Mouse (Mus musculus) liver, embryonic 13.5 days (tissue): ENCODE measurements around the gene Khdc4. TPM values are rescaled to one million over a fixed set of nuclear protein-coding genes. Genes with fewer than 3 reads are reported as not detected.
"Not testable (repeated sequence)": the region's sequence is repeated elsewhere in the genome, so short reads cannot be mapped to it uniquely, and the experiment has no call there.

Experiments used
- ATAC-seq: fragments of 200-750 bp; cut with Nextera tagmentation; 2 replicates; pipeline ENCODE4 v1.8.0; 2017; ENCODE audit warnings: low read depth, mild to moderate bottlenecking, moderate number of reproducible peaks, moderate library complexity
- DNase-seq: peaks from one replicate; pipeline ENCODE4 v3.0.0; 2022
- H3K27ac ChIP-seq: fragments of 300-500 bp; sonication (generic); 2 replicates; pipeline ENCODE4 v1.5.1; 2015; ENCODE audit warnings: moderate library complexity, mild to moderate bottlenecking, inconsistent platforms
- H3K27me3 ChIP-seq: fragments of 300-500 bp; sonication (generic); 2 replicates; pipeline ENCODE4 v1.6.1; 2015; ENCODE audit warnings: mild to moderate bottlenecking, inconsistent platforms
- H3K36me3 ChIP-seq: fragments of 300-500 bp; sonication (generic); 2 replicates; pipeline ENCODE4 v1.6.1; 2015; ENCODE audit warnings: mild to moderate bottlenecking, inconsistent platforms
- H3K4me1 ChIP-seq: fragments of 300-500 bp; sonication (generic); replicated peaks from 2 replicates; pipeline ENCODE4 v1.6.1; 2015; ENCODE audit warnings: inconsistent platforms
- H3K4me2 ChIP-seq: fragments of 300-500 bp; sonication (generic); 2 replicates; pipeline ENCODE4 v1.6.1; 2015; ENCODE audit warnings: inconsistent platforms, mild to moderate bottlenecking, moderate library complexity
- H3K4me3 ChIP-seq: fragments of 300-500 bp; sonication (generic); replicated peaks from 2 replicates; pipeline ENCODE4 v1.5.1; 2015; ENCODE audit warnings: mild to moderate bottlenecking, inconsistent platforms
- H3K9ac ChIP-seq: fragments of 300-500 bp; sonication (generic); 2 replicates; pipeline ENCODE4 v1.6.1; 2015; ENCODE audit warnings: mild to moderate bottlenecking, inconsistent platforms
- H3K9me3 ChIP-seq: fragments of 300-500 bp; sonication (generic); replicated peaks from 2 replicates; pipeline ENCODE4 v1.6.1; 2016; ENCODE audit warnings: inconsistent platforms
- WGBS: fragments of 180-500 bp; shearing (Covaris S2); methylation state at CpG from one replicate; pipeline ENCODE4 v1.1.7; 2015; ENCODE audit not compliant: insufficient replicate concordance; 5-methylcytosine and 5-hydroxymethylcytosine counted together
- polyA plus RNA-seq: library from polyadenylated mRNA; unstranded; fragments of >200 nt; fragmentation: Nextera tagmentation; extraction: Ambion mirVana; gene quantifications from 2 replicates; pipeline ENCODE4 v1.2.1, GENCODE M21; 2015

The Khdc4 gene
- polyA plus RNA-seq, 1 experiment from 2014 or later: 23.8 TPM

DNA sequence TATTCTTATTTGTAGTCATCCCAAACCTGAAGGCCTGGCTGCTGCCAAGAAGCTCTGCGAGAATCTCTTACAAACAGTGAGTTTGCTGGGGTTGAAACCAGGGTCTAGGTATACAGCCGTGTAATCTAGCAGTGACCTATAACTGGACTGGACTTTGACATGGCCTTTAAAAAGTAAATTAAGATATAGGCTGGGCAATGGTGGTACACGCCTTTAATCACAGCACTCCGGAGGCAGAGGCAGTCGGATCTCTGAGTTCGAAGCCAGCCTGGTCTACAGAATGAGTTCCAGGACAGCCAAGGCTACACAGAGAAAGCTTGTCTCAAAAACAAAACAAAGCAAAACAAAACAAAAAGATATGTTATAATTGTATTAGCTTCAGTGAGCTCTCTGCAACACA, 13.2 kb downstream of the Khdc4 start:
- WGBS: 85% methylated on average over 6 of the region's 6 CpGs
- no peak overlapping the region for H3K9ac ChIP-seq
- peaks cover 95% of the 10 kb centered on the region for H3K36me3 ChIP-seq
- H3K4me3 ChIP-seq: no peak overlapping the region
- H3K27me3 ChIP-seq: no peaks in the 10 kb centered on the region
- no peak overlapping the region for H3K4me2 ChIP-seq
- H3K4me1 ChIP-seq: no peaks in the 10 kb centered on the region
- no peak for ATAC-seq
- DNase-seq: no peak
- H3K27ac ChIP-seq: no peak overlapping the region
- no peaks in the 10 kb centered on the region for H3K9me3 ChIP-seq

GRCm38 (mm10) chr3:88700247-88700646, 14.6 kb downstream of the Khdc4 start:
- DNase-seq: no peak
- peaks cover 94% of the 10 kb centered on the region for H3K36me3 ChIP-seq
- ATAC-seq: no peak
- H3K27ac ChIP-seq: no peak overlapping the region
- H3K27me3 ChIP-seq: no peaks in the 10 kb centered on the region
- no peak overlapping the region for H3K4me2 ChIP-seq
- H3K9ac ChIP-seq: no peak overlapping the region
- H3K4me1 ChIP-seq: no peaks in the 10 kb centered on the region
- H3K9me3 ChIP-seq: no peaks in the 10 kb centered on the region
- 88% methylated on average over 3 of the region's 3 CpGs for WGBS
- no peak overlapping the region for H3K4me3 ChIP-seq

DNA sequence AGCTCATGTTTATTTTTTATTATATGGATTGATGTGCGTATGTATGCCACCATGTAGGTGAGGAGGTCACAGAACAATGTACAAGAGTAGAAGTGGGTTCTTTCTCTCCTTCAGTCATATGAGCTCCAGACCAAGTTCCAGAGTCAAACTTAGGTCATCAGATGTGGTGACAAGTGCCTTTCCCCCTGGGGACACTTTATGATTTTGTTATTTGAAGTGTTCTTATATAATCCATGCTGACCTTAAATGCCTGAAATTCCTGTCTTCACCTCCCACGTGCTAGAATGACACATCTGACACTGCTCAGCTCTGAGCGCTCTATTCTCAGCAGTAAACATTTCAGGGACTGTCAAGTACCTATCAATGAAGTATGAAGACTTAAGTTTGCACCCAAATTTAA, 15.6 kb downstream of the Khdc4 start:
- Histone ChIP-seq H3K27ac (no peak overlapping the region), H3K36me3 (peaks cover 88% of the 10 kb centered on the region), H3K27me3 (no peaks in the 10 kb centered on the region), H3K9me3 (no peaks in the 10 kb centered on the region), H3K4me1 (no peaks in the 10 kb centered on the region), H3K4me2 (no peak overlapping the region), H3K9ac (no peak overlapping the region), H3K4me3 (no peak overlapping the region)
- DNase-seq: no peak
- 85% methylated on average over 3 of the region's 3 CpGs for WGBS
- no peak for ATAC-seq

- H3K9ac ChIP-seq: no peak overlapping the region
- DNase-seq (no peak), ATAC-seq (no peak)
- H3K36me3 ChIP-seq: peaks cover 56% of the 10 kb centered on the region
- peaks cover 14% of the 10 kb centered on the region for H3K4me1 ChIP-seq
- no peak overlapping the region for H3K4me2 ChIP-seq
- no peak overlapping the region for H3K27ac ChIP-seq
- WGBS: 89% methylated on average over 4 of the region's 4 CpGs
- H3K27me3 ChIP-seq: no peaks in the 10 kb centered on the region
- H3K9me3 ChIP-seq: no peaks in the 10 kb centered on the region
- no peak overlapping the region for H3K4me3 ChIP-seq
These were observed 28.1 kb downstream of the Khdc4 start for GRCm38 (mm10) chr3:88713709-88714108.

- Histone ChIP-seq H3K27ac (no peak overlapping the region), H3K4me2 (no peak overlapping the region), H3K27me3 (no peaks in the 10 kb centered on the region), H3K4me1 (peaks cover 24% of the 10 kb centered on the region), H3K9me3 (no peaks in the 10 kb centered on the region), H3K4me3 (no peak overlapping the region), H3K36me3 (peaks cover 56% of the 10 kb centered on the region), H3K9ac (no peak overlapping the region)
- DNase-seq (no peak), ATAC-seq (no peak)
- 73% methylated on average over 2 of the region's 2 CpGs for WGBS
These were observed 29.1 kb downstream of the Khdc4 start for GRCm38 (mm10) chr3:88714725-88715124.

- H3K9ac ChIP-seq, ATAC-seq, H3K4me2 ChIP-seq, DNase-seq, H3K27me3 ChIP-seq, H3K27ac ChIP-seq, H3K9me3 ChIP-seq, H3K4me3 ChIP-seq: not testable (repeated sequence)
- Histone ChIP-seq H3K36me3 (peaks cover 55% of the 10 kb centered on the region), H3K4me1 (peaks cover 25% of the 10 kb centered on the region)
- WGBS: 81% methylated on average over 5 of the region's 5 CpGs
These were observed 30.1 kb downstream of the Khdc4 start for GRCm38 (mm10) chr3:88715716-88716115.

- peak within 1 kb of the TSS; percentile 94 for H3K27ac ChIP-seq
- 1% methylated on average over 27 of the region's 27 CpGs for WGBS
- H3K27me3 ChIP-seq: no peaks in the 10 kb centered on the region
- DNase-seq: peak; percentile 82
- peak within 1 kb of the TSS; percentile 84 for H3K9ac ChIP-seq
- ATAC-seq: peak; percentile 94
- H3K4me3 ChIP-seq: peak within 1 kb of the TSS; percentile 74
- peaks cover 54% of the 10 kb centered on the region for H3K36me3 ChIP-seq
- no peaks in the 10 kb centered on the region for H3K9me3 ChIP-seq
- H3K4me1 ChIP-seq: peaks cover 25% of the 10 kb centered on the region
- peak within 1 kb of the TSS; percentile 86 for H3K4me2 ChIP-seq
These were observed 31.0 kb downstream of the Khdc4 start, which contains the start of gene Rit1 for GRCm38 (mm10) chr3:88716399-88717197. Gene Rit1, plus strand, starts transcription at chr3:88716838.

- Histone ChIP-seq H3K4me3 (peak overlapping the region; percentile 74), H3K4me1 (peaks cover 25% of the 10 kb centered on the region), H3K9me3 (no peaks in the 10 kb centered on the region), H3K27me3 (no peaks in the 10 kb centered on the region), H3K9ac (peak overlapping the region; percentile 84), H3K4me2 (peak overlapping the region; percentile 86), H3K36me3 (peaks cover 52% of the 10 kb centered on the region), H3K27ac (peak overlapping the region; percentile 94)
- DNase-seq (peak; percentile 38), ATAC-seq (peak; percentile 65)
- 6% methylated on average over 9 of the region's 9 CpGs for WGBS
These were observed 31.7 kb downstream of the Khdc4 start for GRCm38 (mm10) chr3:88717198-88717798.

- DNase-seq: peak; percentile 17
- Histone ChIP-seq H3K36me3 (peaks cover 47% of the 10 kb centered on the region), H3K9me3 (no peaks in the 10 kb centered on the region), H3K9ac (peak overlapping the region; percentile 68), H3K4me1 (peaks cover 25% of the 10 kb centered on the region), H3K4me2 (peak overlapping the region; percentile 86), H3K4me3 (peak overlapping the region; percentile 74), H3K27ac (peak overlapping the region; percentile 77), H3K27me3 (no peaks in the 10 kb centered on the region)
- 4% methylated on average over 1 of the region's 1 CpGs for WGBS
- ATAC-seq: peak; percentile 43; the same call in 1 of the 2 replicates
These were observed 32.2 kb downstream of the Khdc4 start for GRCm38 (mm10) chr3:88717831-88718230.

DNA sequence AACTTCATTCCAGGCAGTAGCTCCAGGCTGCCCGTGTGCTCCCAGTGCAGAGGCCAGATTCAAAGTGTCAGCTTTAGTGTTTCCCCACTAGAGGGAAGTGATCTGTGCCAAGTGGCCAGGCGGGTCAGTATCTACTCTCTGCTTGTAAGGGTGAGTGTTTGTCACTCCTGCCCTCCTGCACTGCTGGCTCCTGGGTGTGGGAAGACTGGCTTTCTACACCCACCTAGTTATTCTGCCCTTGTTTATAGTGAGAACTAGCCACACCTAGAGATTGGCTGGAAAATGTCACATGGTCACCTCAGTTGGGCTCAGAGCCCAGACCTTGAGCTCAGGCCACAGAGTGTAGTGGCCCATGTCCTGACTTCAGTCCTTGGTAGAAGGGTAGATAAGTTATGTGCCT, 33.5 kb downstream of the Khdc4 start:
- Histone ChIP-seq H3K9ac (peak overlapping the region; percentile 68), H3K4me1 (peaks cover 25% of the 10 kb centered on the region), H3K27me3 (no peaks in the 10 kb centered on the region), H3K27ac (peak overlapping the region; percentile 77), H3K4me2 (peak overlapping the region; percentile 86), H3K4me3 (peak overlapping the region; percentile 74), H3K9me3 (no peaks in the 10 kb centered on the region), H3K36me3 (peaks cover 45% of the 10 kb centered on the region)
- ATAC-seq: peak; percentile 22; the same call in 1 of the 2 replicates
- DNase-seq: no peak
- 78% methylated on average over 2 of the region's 2 CpGs for WGBS

- no peak for ATAC-seq
These were observed 51.0 kb downstream of the Khdc4 start for GRCm38 (mm10) chr3:88736556-88736955.

More at GRCm38 (mm10) chr3:88736556-88736955, 51.0 kb downstream of the Khdc4 start:
- H3K27me3 ChIP-seq: no peaks in the 10 kb centered on the region
- no peak for DNase-seq
- H3K9me3 ChIP-seq: no peaks in the 10 kb centered on the region
- H3K36me3 ChIP-seq: no peaks in the 10 kb centered on the region
- 72% methylated on average over 2 of the region's 2 CpGs for WGBS
- H3K4me3 ChIP-seq: no peak overlapping the region
- no peak overlapping the region for H3K27ac ChIP-seq
- no peak overlapping the region for H3K4me2 ChIP-seq
- H3K4me1 ChIP-seq: no peaks in the 10 kb centered on the region
- H3K9ac ChIP-seq: no peak overlapping the region
